Mouse (Mus musculus) cerebellum, adult 2 months (tissue): ENCODE data around the gene Ap4e1.

Experiments
- CTCF ChIP-seq: fragments of 200-500 bp; IDR thresholded peaks from 2 replicates; pipeline ENCODE4 v1.5.1; 2011; ENCODE audit warnings: low read depth, mild to moderate bottlenecking, control low read depth, low read length, moderate library complexity, borderline replicate concordance; ENCODE audit not compliant: insufficient read depth
- POLR2A ChIP-seq: fragments of 200-500 bp; IDR thresholded peaks from 2 replicates; pipeline ENCODE4 v1.6.1; 2011; ENCODE audit warnings: low read length, control low read depth, borderline replicate concordance; ENCODE audit not compliant: insufficient read depth

DNA sequence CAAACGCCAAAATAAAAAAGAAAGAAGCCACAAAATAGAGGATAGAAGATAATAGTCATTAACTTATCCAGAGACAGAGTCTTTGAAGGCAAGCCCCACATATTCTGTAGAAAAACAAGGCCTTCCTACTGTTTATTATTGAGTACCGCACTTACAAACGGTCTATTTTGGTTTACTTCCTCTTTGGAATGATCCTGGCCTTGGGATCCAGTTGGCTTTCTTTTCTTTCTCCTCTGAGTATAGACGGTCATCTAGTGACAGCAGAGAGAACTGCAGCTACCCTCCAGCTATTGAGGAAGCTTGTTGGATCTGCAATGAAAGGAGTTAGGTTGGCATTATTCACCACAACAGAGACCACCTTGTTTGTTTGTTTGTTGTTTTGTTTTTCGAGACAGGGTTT is 11.8 kb upstream of the Ap4e1 start:
- TF ChIP-seq POLR2A (no peak), CTCF (peak; percentile 45; the same call in 1 of the 2 replicates)
